Mouse (Mus musculus): Measurements from ENCODE around the gene Wdr25. TPM values are rescaled to one million over a fixed set of nuclear protein-coding genes. Genes with fewer than 3 reads are reported as not detected.

The Wdr25 gene
- polyA plus RNA-seq, 1 experiment, result 4.6 TPM

DNA sequence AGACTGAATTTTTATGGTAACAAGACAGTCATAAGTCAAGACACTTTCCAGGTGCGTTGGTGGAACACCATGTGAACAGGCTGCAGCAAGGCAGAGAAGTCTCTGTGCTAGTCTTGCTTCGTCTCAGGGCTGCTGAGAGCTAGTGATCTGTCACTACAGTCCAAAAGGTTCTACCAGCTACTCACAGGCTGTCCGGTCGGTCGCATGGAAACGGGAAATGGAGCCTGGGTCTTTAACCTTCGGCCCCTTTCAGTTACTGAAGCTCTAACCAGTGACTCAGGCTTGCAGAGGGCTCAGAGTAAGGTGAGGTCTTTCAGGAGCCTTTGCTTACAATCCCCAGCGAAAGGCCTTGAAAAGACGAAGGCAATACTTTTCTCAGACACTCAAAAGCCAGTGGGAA lies 78.0 kb downstream of the Wdr25 start:
- Histone ChIP-seq H3K4me3 (ENCODE audit: insufficient read depth, low read length) (no peak overlapping the region), H3K4me1 (ENCODE audit: control insufficient read depth, insufficient read depth, low read length) (no peaks in the 10 kb centered on the region), H3K27ac (ENCODE audit: insufficient read depth, low read depth, low read length) (no peak overlapping the region)
- TF ChIP-seq POLR2A (IDR thresholded peaks at IDR 0.05; ENCODE audit: borderline replicate concordance, low read depth, low read length) (no peak), CTCF (IDR thresholded peaks at IDR 0.05; ENCODE audit: low read depth, low read length) (no peak)

DNA sequence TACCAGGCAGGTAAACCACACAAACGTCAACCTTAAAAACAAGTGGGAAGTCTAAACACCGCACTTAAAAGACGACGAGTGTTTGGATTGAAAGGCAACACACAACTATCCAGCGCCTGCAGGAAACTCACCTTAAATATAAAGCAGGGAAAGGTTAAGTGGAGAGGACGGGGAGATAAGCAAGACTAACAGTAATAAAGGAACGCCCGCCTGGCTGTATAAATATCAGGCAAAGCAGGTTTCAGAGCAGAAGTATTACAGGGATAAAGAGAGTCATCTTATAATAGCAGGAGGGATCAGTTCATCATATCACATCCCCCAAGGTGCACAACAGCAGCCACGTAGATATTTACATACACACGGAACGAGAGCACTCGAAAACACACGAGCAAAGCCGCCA lies 78.8 kb downstream of the Wdr25 start:
- Histone ChIP-seq H3K27ac (ENCODE audit: insufficient read depth, low read depth, low read length) (no peak overlapping the region), H3K4me3 (ENCODE audit: insufficient read depth, low read length) (no peak overlapping the region), H3K4me1 (ENCODE audit: control insufficient read depth, insufficient read depth, low read length) (no peaks in the 10 kb centered on the region)
- no peak for TF ChIP-seq CTCF (IDR thresholded peaks at IDR 0.05; ENCODE audit: low read depth, low read length)
- TF ChIP-seq POLR2A (IDR thresholded peaks at IDR 0.05; ENCODE audit: borderline replicate concordance, low read depth, low read length), result no peak

DNA sequence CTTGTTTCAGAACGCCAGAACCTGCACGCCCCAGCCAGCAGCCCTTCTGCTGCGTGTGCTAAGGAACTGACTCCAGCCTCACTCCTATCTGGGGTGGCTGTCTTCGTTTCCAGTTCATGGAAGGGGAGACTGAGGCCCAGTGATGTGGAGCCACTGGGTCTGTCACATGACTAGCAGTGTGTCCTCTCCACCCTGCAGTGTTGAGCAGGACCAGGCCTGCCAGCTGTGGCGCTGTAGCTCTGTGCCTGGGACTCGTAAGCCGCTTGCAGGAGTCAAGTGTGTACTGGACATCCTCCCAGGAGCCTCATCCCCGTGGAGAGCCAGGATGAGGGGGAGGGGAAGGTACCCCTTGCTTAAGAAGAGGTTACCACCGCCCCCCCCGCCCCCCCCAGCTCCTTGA lies 86.5 kb downstream of the Wdr25 start:
- no peak overlapping the region for H3K27ac ChIP-seq (ENCODE audit: insufficient read depth, low read depth, low read length)
- no peak overlapping the region for H3K4me3 ChIP-seq (ENCODE audit: insufficient read depth, low read length)
- no peaks in the 10 kb centered on the region for H3K4me1 ChIP-seq (ENCODE audit: control insufficient read depth, insufficient read depth, low read length)
- TF ChIP-seq CTCF (IDR thresholded peaks at IDR 0.05; ENCODE audit: low read depth, low read length), result no peak
- TF ChIP-seq POLR2A (IDR thresholded peaks at IDR 0.05; ENCODE audit: borderline replicate concordance, low read depth, low read length), result no peak

DNA sequence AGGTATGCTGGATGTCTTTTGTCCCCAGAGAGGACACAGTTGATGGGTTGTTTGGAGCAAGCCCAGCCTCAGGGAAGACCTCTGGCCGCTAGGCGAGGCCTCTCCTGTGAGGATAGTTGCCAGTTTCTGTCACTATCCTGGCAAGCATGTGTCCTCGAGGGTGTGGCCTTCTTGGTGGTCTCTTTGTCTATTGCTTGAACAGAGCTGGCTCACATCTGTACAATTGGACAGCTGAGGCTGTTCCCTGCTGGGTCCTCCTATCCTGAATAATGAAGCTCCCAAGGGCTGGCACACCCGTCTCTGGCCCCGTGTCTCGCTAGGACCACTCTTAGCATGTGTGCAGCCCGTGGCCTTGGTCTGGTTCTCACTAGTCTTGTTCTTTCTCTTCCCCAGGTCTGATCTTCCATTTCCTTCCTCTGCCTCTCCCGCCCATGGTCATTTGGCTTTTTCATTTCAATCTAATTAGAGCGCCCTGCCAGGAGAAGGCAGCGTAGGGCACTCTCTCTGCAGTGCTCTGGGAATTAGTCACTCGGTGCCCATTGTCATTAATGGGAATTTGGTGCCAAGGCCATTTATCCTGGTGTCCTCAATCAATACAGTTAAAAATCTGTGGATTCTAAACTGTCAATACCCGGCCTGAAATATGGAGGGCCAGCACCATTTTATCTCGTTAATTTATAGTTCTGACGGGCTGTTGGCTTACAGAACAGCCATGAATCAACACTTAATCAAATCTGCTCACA lies 88.7 kb downstream of the Wdr25 start:
- TF ChIP-seq POLR2A (IDR thresholded peaks at IDR 0.05; ENCODE audit: borderline replicate concordance, low read depth, low read length) (no peak), CTCF (IDR thresholded peaks at IDR 0.05; ENCODE audit: low read depth, low read length) (no peak)
- Histone ChIP-seq H3K4me3 (ENCODE audit: insufficient read depth, low read length) (no peak overlapping the region), H3K4me1 (ENCODE audit: control insufficient read depth, insufficient read depth, low read length) (no peaks in the 10 kb centered on the region), H3K27ac (ENCODE audit: insufficient read depth, low read depth, low read length) (no peak overlapping the region)

DNA sequence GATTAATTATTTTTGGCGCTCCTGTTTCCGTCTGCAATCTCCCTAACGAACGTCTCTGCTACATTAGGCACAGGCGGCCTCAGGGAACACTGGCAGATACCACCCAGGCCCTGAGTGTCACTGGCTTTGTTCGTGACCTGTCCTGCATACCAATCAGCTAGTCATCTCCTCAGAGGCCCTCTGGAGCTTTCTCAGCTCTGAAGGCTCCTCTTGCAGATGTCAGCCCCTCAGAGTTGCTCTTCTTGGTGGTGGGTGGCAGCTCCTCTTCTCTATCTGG lies 89.2 kb downstream of the Wdr25 start:
- H3K4me1 ChIP-seq (ENCODE audit: control insufficient read depth, insufficient read depth, low read length), result no peaks in the 10 kb centered on the region
- TF ChIP-seq CTCF (IDR thresholded peaks at IDR 0.05; ENCODE audit: low read depth, low read length) (no peak), POLR2A (IDR thresholded peaks at IDR 0.05; ENCODE audit: borderline replicate concordance, low read depth, low read length) (no peak)
- H3K27ac ChIP-seq (ENCODE audit: insufficient read depth, low read depth, low read length), result no peak overlapping the region
- no peak overlapping the region for H3K4me3 ChIP-seq (ENCODE audit: insufficient read depth, low read length)

DNA sequence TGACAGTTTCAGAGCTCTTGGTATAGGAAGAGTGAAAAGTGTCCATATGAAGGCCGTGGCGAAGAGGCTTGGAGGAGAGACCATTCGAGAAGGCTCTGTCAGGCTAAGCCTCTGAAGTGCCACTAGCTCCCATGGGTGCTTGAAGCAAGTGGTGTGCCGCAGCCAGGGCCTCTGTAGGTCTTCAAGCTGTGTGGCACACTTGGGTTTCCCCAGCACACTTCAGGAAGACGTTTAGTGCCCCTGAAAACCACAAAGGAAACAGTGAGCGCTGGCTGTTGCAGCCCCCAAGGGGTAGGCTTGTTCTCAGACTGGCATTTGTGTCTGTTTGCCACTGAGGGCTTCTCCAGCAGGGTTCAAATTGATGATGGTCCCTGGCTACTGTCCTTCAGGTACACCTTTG lies 90.1 kb downstream of the Wdr25 start:
- no peak for TF ChIP-seq CTCF (IDR thresholded peaks at IDR 0.05; ENCODE audit: low read depth, low read length)
- no peak for TF ChIP-seq POLR2A (IDR thresholded peaks at IDR 0.05; ENCODE audit: borderline replicate concordance, low read depth, low read length)
- no peak overlapping the region for H3K27ac ChIP-seq (ENCODE audit: insufficient read depth, low read depth, low read length)
- no peak overlapping the region for H3K4me3 ChIP-seq (ENCODE audit: insufficient read depth, low read length)
- no peaks in the 10 kb centered on the region for H3K4me1 ChIP-seq (ENCODE audit: control insufficient read depth, insufficient read depth, low read length)

DNA sequence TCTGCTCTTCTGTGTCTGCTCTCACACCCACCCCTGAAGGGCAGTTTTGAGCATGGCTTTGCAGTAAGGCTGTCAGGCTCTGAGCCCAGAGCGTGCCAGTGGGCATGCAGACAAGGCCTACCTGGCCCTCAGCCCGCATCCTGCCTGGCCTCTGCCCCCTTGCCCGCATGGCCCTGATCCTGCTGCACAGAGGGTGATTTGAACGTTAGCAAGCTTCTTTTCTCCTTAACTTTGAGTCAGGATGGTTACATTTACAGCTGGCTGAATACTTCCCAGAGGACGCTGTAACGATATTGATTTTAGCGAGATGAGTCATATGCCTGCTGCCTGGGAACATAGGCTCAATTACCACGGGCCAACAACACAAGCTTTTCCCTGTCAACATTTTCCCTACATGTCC lies 91.0 kb downstream of the Wdr25 start:
- TF ChIP-seq POLR2A (IDR thresholded peaks at IDR 0.05; ENCODE audit: borderline replicate concordance, low read depth, low read length) (no peak), CTCF (IDR thresholded peaks at IDR 0.05; ENCODE audit: low read depth, low read length) (no peak)
- H3K27ac ChIP-seq (ENCODE audit: insufficient read depth, low read depth, low read length), result no peak overlapping the region
- H3K4me1 ChIP-seq (ENCODE audit: control insufficient read depth, insufficient read depth, low read length), result no peaks in the 10 kb centered on the region
- no peak overlapping the region for H3K4me3 ChIP-seq (ENCODE audit: insufficient read depth, low read length)

DNA sequence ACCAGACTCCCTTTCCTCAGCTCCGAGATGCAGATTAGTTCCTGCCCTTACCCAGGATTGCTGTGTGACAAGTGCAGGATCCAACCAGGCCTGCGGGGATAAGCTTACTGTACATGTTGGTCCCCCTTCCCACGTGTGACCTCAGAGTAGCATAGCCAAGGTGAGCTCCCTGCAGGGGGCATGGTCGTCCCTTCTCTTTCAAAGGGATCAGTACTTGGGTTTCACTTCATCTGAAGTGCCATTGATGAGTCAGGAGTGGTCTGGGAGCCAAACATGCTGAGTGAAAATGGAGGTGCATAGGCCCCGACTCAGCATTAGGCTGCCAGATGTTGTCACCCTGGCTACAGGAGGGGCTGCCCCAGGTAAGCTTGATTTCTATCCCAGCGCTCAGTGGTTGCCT lies 91.6 kb downstream of the Wdr25 start:
- Histone ChIP-seq H3K4me1 (ENCODE audit: control insufficient read depth, insufficient read depth, low read length) (no peaks in the 10 kb centered on the region), H3K27ac (ENCODE audit: insufficient read depth, low read depth, low read length) (no peak overlapping the region), H3K4me3 (ENCODE audit: insufficient read depth, low read length) (no peak overlapping the region)
- TF ChIP-seq CTCF (IDR thresholded peaks at IDR 0.05; ENCODE audit: low read depth, low read length), result no peak
- no peak for TF ChIP-seq POLR2A (IDR thresholded peaks at IDR 0.05; ENCODE audit: borderline replicate concordance, low read depth, low read length)

DNA sequence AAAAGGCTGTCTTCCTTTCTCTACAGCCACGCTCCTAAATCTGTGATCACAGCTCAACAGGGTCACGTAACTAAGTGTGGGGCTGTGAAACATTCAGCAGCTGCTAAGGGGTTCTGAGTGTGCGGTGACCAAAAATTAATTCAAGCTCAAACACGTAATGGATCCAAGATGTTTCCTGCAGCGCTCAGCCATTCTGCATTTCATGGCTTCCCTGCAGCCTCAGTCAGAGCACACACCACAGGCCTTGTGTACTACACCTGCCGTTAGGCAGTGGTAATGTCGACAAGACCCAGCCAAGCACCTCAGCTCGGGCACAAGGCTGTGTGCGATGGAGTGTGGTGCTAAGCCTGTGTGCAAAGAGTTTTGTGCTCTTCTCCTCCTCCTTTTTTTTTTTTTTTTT lies 94.0 kb downstream of the Wdr25 start:
- Histone ChIP-seq H3K4me1 (ENCODE audit: control insufficient read depth, insufficient read depth, low read length) (peaks cover 6% of the 10 kb centered on the region), H3K27ac (ENCODE audit: insufficient read depth, low read depth, low read length) (no peak overlapping the region), H3K4me3 (ENCODE audit: insufficient read depth, low read length) (no peak overlapping the region)
- TF ChIP-seq POLR2A (IDR thresholded peaks at IDR 0.05; ENCODE audit: borderline replicate concordance, low read depth, low read length) (no peak), CTCF (IDR thresholded peaks at IDR 0.05; ENCODE audit: low read depth, low read length) (no peak)

DNA sequence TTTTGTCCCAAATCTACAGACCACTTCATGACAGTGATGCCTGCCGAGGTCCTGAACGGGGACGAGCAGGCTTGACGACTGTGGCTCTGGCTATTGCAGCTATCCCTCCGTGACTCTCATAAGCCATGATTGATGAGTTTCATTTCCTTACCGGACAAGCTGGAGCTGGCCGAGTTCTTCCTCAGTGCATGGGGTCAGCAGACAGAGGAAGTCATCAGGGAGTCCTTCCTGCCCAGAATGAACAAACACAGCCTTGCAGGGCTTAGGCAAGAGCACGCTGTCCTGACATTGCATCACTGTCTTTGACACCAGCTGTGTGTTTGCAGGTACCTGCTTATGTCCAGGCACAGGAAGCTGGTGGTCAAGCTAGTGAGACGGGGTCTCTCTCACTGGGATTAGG lies 97.0 kb downstream of the Wdr25 start:
- Histone ChIP-seq H3K4me1 (ENCODE audit: control insufficient read depth, insufficient read depth, low read length) (peaks cover 6% of the 10 kb centered on the region), H3K4me3 (ENCODE audit: insufficient read depth, low read length) (peak overlapping the region; percentile 45), H3K27ac (ENCODE audit: insufficient read depth, low read depth, low read length) (peak overlapping the region; percentile 9; the same call in 1 of the 2 replicates)
- TF ChIP-seq CTCF (IDR thresholded peaks at IDR 0.05; ENCODE audit: low read depth, low read length), result no peak
- TF ChIP-seq POLR2A (IDR thresholded peaks at IDR 0.05; ENCODE audit: borderline replicate concordance, low read depth, low read length), result no peak

DNA sequence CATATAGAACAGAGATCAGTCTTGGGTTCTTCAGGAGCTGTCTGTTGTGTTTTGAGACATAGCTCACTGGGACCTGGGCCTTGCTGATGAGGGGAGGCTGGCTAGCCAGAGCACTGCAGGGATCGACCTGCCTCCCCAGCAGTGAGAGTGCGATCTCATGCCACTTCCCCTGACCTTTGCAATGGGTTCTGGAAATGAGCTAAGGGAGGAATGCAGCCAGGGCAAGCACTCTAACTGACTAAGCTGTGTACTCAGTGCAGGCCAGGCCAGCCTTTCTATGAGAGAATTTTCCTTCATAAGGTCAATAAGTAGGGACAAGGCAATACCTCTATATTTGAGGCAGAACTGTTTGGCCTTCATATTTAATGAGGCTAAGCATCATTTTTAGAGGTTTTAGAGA lies 99.6 kb downstream of the Wdr25 start:
- H3K4me1 ChIP-seq (ENCODE audit: control insufficient read depth, insufficient read depth, low read length), result peaks cover 6% of the 10 kb centered on the region
- no peak overlapping the region for H3K27ac ChIP-seq (ENCODE audit: insufficient read depth, low read depth, low read length)
- H3K4me3 ChIP-seq (ENCODE audit: insufficient read depth, low read length), result no peak overlapping the region
- no peak for TF ChIP-seq POLR2A (IDR thresholded peaks at IDR 0.05; ENCODE audit: borderline replicate concordance, low read depth, low read length)
- TF ChIP-seq CTCF (IDR thresholded peaks at IDR 0.05; ENCODE audit: low read depth, low read length), result no peak

Data from bone marrow macrophage, adult 2 months (primary cell).